8 mouse cellular contexts compared by ENCODE assay signal in genomic region chr5:115275998-115276397, GRCm38 (mm10). TPM values are rescaled to one million over a fixed set of nuclear protein-coding genes. Genes with fewer than 3 reads are reported as not detected.
DNase-seq lines count a peak whose midpoint lies in the region; ATAC-seq and TF ChIP-seq lines count a peak whose summit lies in the region.

No protein-coding gene starts in this region.

- TF ChIP-seq CTCF in liver, adult 2 months (IDR thresholded peaks at IDR 0.05; ENCODE audit: low read depth, low read length) = peak; percentile 68
- peak; percentile 59; the same call in 1 of the 2 replicates for TF ChIP-seq CTCF in thymus, adult 2 months (IDR thresholded peaks at IDR 0.05; ENCODE audit: borderline replicate concordance, control insufficient read depth, extremely low read depth, insufficient read depth, low read length, poor library complexity)

- no peaks in the 10 kb centered on the region for H3K27me3 ChIP-seq in liver, adult 2 months (ENCODE audit: control insufficient read depth, insufficient read depth, low read length)
- H3K27me3 ChIP-seq in liver, embryonic 12.5 days (replicated peaks) = no peaks in the 10 kb centered on the region
- no peaks in the 10 kb centered on the region for H3K27me3 ChIP-seq in liver, embryonic 13.5 days
- H3K27me3 ChIP-seq in thymus, adult 2 months (ENCODE audit: control insufficient read depth, insufficient read depth, low read length) = no peaks in the 10 kb centered on the region
- no peaks in the 10 kb centered on the region for H3K27me3 ChIP-seq in kidney, embryonic 16.5 days (ENCODE audit: insufficient read depth, low read length)

- no peak overlapping the region for H3K4me2 ChIP-seq in liver, embryonic 12.5 days
- no peak overlapping the region for H3K4me2 ChIP-seq in liver, embryonic 13.5 days
- H3K4me2 ChIP-seq in kidney, embryonic 16.5 days (replicated peaks; ENCODE audit: low read depth, low read length) = no peak overlapping the region

- H3K9me3 ChIP-seq in liver, embryonic 12.5 days (replicated peaks) = no peaks in the 10 kb centered on the region; the same call in 1 of the 2 replicates
- no peaks in the 10 kb centered on the region for H3K9me3 ChIP-seq in liver, embryonic 13.5 days (replicated peaks)
- H3K9me3 ChIP-seq in kidney, embryonic 16.5 days (ENCODE audit: low read length) = no peaks in the 10 kb centered on the region

- no peak for ATAC-seq in liver, embryonic 12.5 days
- ATAC-seq in liver, embryonic 13.5 days (ENCODE audit: low read depth) = no peak
- ATAC-seq in kidney, embryonic 16.5 days (ENCODE audit: low FRiP score, low TSS enrichment) = no peak
- ATAC-seq in activated CD4-positive, CD25-positive, alpha-beta regulatory T cell, adult 4 months = no peak

- H3K4me1 ChIP-seq in liver, adult 2 months (ENCODE audit: control insufficient read depth, insufficient read depth, low read length) = peaks cover 7% of the 10 kb centered on the region
- peaks cover 58% of the 10 kb centered on the region for H3K4me1 ChIP-seq in liver, embryonic 12.5 days
- H3K4me1 ChIP-seq in liver, embryonic 13.5 days (replicated peaks) = peaks cover 57% of the 10 kb centered on the region
- peaks cover 12% of the 10 kb centered on the region for H3K4me1 ChIP-seq in thymus, adult 2 months (replicated peaks; ENCODE audit: control insufficient read depth, insufficient read depth, low read length)
- H3K4me1 ChIP-seq in kidney, embryonic 16.5 days (ENCODE audit: insufficient read depth, low read length) = peaks cover 20% of the 10 kb centered on the region

- no peak overlapping the region for H3K27ac ChIP-seq in liver, adult 2 months (replicated peaks; ENCODE audit: insufficient read depth, low read depth, low read length)
- H3K27ac ChIP-seq in liver, embryonic 12.5 days = no peak overlapping the region
- no peak overlapping the region for H3K27ac ChIP-seq in liver, embryonic 13.5 days
- no peak overlapping the region for H3K27ac ChIP-seq in thymus, adult 2 months (ENCODE audit: control insufficient read depth, insufficient read depth, low read length)
- no peak overlapping the region for H3K27ac ChIP-seq in kidney, embryonic 16.5 days (ENCODE audit: low read length)

- H3K4me3 ChIP-seq in liver, adult 2 months (ENCODE audit: insufficient read depth, low read depth, low read length) = no peak overlapping the region
- H3K4me3 ChIP-seq in liver, embryonic 12.5 days = no peak overlapping the region
- H3K4me3 ChIP-seq in liver, embryonic 13.5 days (replicated peaks) = no peak overlapping the region
- H3K4me3 ChIP-seq in thymus, adult 2 months (ENCODE audit: control insufficient read depth, insufficient read depth, low read length) = no peak overlapping the region
- no peak overlapping the region for H3K4me3 ChIP-seq in kidney, embryonic 16.5 days (ENCODE audit: low read length)

- no peak for TF ChIP-seq POLR2A in liver, adult 2 months (IDR thresholded peaks at IDR 0.05; ENCODE audit: extremely low read depth, insufficient read depth, low read length)
- no peak for TF ChIP-seq POLR2A in thymus, adult 2 months (IDR thresholded peaks at IDR 0.05; ENCODE audit: control insufficient read depth, extremely low read depth, insufficient read depth, low read length, poor library complexity)

- WGBS in liver, adult 2 months = 62% methylated on average over 14 of the region's 14 CpGs
- WGBS in liver, embryonic 12.5 days (ENCODE audit: insufficient replicate concordance) = 50% methylated on average over 14 of the region's 14 CpGs
- 53% methylated on average over 14 of the region's 14 CpGs for whole genome bisulfite sequencing in liver, embryonic 13.5 days (ENCODE audit: insufficient replicate concordance)
- whole genome bisulfite sequencing in thymus, adult 2 months = 81% methylated on average over 14 of the region's 14 CpGs
- 39% methylated on average over 14 of the region's 14 CpGs for WGBS in kidney, embryonic 16.5 days

- H3K79me2 ChIP-seq in liver, adult 2 months (ENCODE audit: control insufficient read depth, insufficient read depth, low read length) = peaks cover 23% of the 10 kb centered on the region

- no peaks in the 10 kb centered on the region for H3K36me3 ChIP-seq in liver, adult 2 months (ENCODE audit: control insufficient read depth, insufficient read depth, low read length)
- peaks cover under 1% of the 10 kb centered on the region for H3K36me3 ChIP-seq in liver, embryonic 12.5 days
- H3K36me3 ChIP-seq in liver, embryonic 13.5 days = peaks cover under 1% of the 10 kb centered on the region; the same call in 1 of the 2 replicates
- no peaks in the 10 kb centered on the region for H3K36me3 ChIP-seq in thymus, adult 2 months (ENCODE audit: control insufficient read depth, insufficient read depth, low read length)
- no peaks in the 10 kb centered on the region for H3K36me3 ChIP-seq in kidney, embryonic 16.5 days (ENCODE audit: insufficient read depth, low read length)

- DNase-seq in adrenal gland, postnatal 25 days = peak; percentile 40
- DNase-seq in adrenal gland, adult 8-10 months = no peak
- DNase-seq in liver, adult 2 months (ENCODE audit: extremely low read depth, low read depth, low spot score) = no peak
- peak; percentile 50 for DNase-seq in liver, embryonic 13.5 days
- DNase-seq in thymus, adult 2 months = peak; percentile 41

- H3K9ac ChIP-seq in liver, adult 2 months (ENCODE audit: low read depth, low read length) = no peak overlapping the region
- no peak overlapping the region for H3K9ac ChIP-seq in liver, embryonic 12.5 days
- no peak overlapping the region for H3K9ac ChIP-seq in liver, embryonic 13.5 days
- H3K9ac ChIP-seq in kidney, embryonic 16.5 days (replicated peaks; ENCODE audit: low read length) = no peak overlapping the region

RNA-seq across cellular contexts. Expression of gene Rnf10, which starts 3.3 kb away (rescaled TPM):
- total RNA-seq in adrenal gland, postnatal 25 days (2021) = 269 and 281 TPM in 2 replicates
- 100 to 1,000 TPM; 218 to 258 (median 235) TPM for total RNA-seq in adrenal gland, adult 8-10 months (2022)
- 32.1 and 42.9 TPM in 2 replicates for total RNA-seq in liver, adult 2 months (2014; rRNA removed)
- polyA plus RNA-seq in liver, adult 2 months (2012; rRNA removed) = 79.2 and 81.3 TPM in 2 replicates
- 166 and 172 TPM in 2 replicates for polyA plus RNA-seq in liver, embryonic 12.5 days (2016; fragmentation: Nextera tagmentation; extraction: Ambion mirVana)
- 122 and 126 TPM in 2 replicates for polyA plus RNA-seq in liver, embryonic 13.5 days (2015; fragmentation: Nextera tagmentation; extraction: Ambion mirVana)
- 178 and 224 TPM in 2 replicates for polyA plus RNA-seq in thymus, adult 2 months (2012; rRNA removed)
- polyA plus RNA-seq in kidney, embryonic 16.5 days (2015; fragmentation: Nextera tagmentation; extraction: Ambion mirVana) = 122 and 134 TPM in 2 replicates
- polyA plus RNA-seq in activated CD4-positive, CD25-positive, alpha-beta regulatory T cell, adult 4 months (2017; shearing (Covaris generic)) = 10 to 100 TPM; 30.8 to 33.1 TPM

RNA-seq across cellular contexts. Expression of gene Coq5, which starts 3.5 kb away (rescaled TPM):
- total RNA-seq in adrenal gland, postnatal 25 days (2021) = 51.0 and 53.0 TPM in 2 replicates
- total RNA-seq in adrenal gland, adult 8-10 months (2022) = 10 to 100 TPM; 50.3 to 63.7 (median 60.1) TPM
- total RNA-seq in liver, adult 2 months (2014; rRNA removed) = 20.7 and 24.6 TPM in 2 replicates
- polyA plus RNA-seq in liver, adult 2 months (2012; rRNA removed) = 13.7 and 13.9 TPM in 2 replicates
- polyA plus RNA-seq in liver, embryonic 12.5 days (2016; fragmentation: Nextera tagmentation; extraction: Ambion mirVana) = 43.3 and 46.2 TPM in 2 replicates
- 38.1 and 42.0 TPM in 2 replicates for polyA plus RNA-seq in liver, embryonic 13.5 days (2015; fragmentation: Nextera tagmentation; extraction: Ambion mirVana)
- polyA plus RNA-seq in thymus, adult 2 months (2012; rRNA removed) = 11.6 and 12.5 TPM in 2 replicates
- polyA plus RNA-seq in kidney, embryonic 16.5 days (2015; fragmentation: Nextera tagmentation; extraction: Ambion mirVana) = 54.3 and 55.8 TPM in 2 replicates
- 10 to 100 TPM; 27.2 to 34.4 TPM for polyA plus RNA-seq in activated CD4-positive, CD25-positive, alpha-beta regulatory T cell, adult 4 months (2017; shearing (Covaris generic))

RNA-seq across cellular contexts. Expression of gene Dynll1, which starts 24.8 kb away (rescaled TPM):
- total RNA-seq in adrenal gland, postnatal 25 days (2021) = 243 and 326 TPM in 2 replicates
- total RNA-seq in adrenal gland, adult 8-10 months (2022) = 100 to 1,000 TPM; 140 to 233 (median 156) TPM
- total RNA-seq in liver, adult 2 months (2014; rRNA removed) = 13.1 and 24.1 TPM in 2 replicates
- 24.3 and 25.8 TPM in 2 replicates for polyA plus RNA-seq in liver, adult 2 months (2012; rRNA removed)
- polyA plus RNA-seq in liver, embryonic 12.5 days (2016; fragmentation: Nextera tagmentation; extraction: Ambion mirVana) = 825 and 857 TPM in 2 replicates
- 744 and 768 TPM in 2 replicates for polyA plus RNA-seq in liver, embryonic 13.5 days (2015; fragmentation: Nextera tagmentation; extraction: Ambion mirVana)
- polyA plus RNA-seq in thymus, adult 2 months (2012; rRNA removed) = 407 and 496 TPM in 2 replicates
- polyA plus RNA-seq in kidney, embryonic 16.5 days (2015; fragmentation: Nextera tagmentation; extraction: Ambion mirVana) = 1,559 and 1,634 TPM in 2 replicates
- 100 to 1,000 TPM; 459 to 496 TPM for polyA plus RNA-seq in activated CD4-positive, CD25-positive, alpha-beta regulatory T cell, adult 4 months (2017; shearing (Covaris generic))

RNA-seq across cellular contexts. Expression of gene Pop5, which starts 40.4 kb away (rescaled TPM):
- total RNA-seq in adrenal gland, postnatal 25 days (2021) = 77.2 and 94.0 TPM in 2 replicates
- total RNA-seq in adrenal gland, adult 8-10 months (2022) = 10 to 100 TPM; 75.9 to 87.9 (median 84.9) TPM
- total RNA-seq in liver, adult 2 months (2014; rRNA removed) = 56.2 and 59.2 TPM in 2 replicates
- polyA plus RNA-seq in liver, adult 2 months (2012; rRNA removed) = 70.3 and 91.0 TPM in 2 replicates
- 140 and 143 TPM in 2 replicates for polyA plus RNA-seq in liver, embryonic 12.5 days (2016; fragmentation: Nextera tagmentation; extraction: Ambion mirVana)
- 120 and 127 TPM in 2 replicates for polyA plus RNA-seq in liver, embryonic 13.5 days (2015; fragmentation: Nextera tagmentation; extraction: Ambion mirVana)
- 166 and 189 TPM in 2 replicates for polyA plus RNA-seq in thymus, adult 2 months (2012; rRNA removed)
- 129 and 135 TPM in 2 replicates for polyA plus RNA-seq in kidney, embryonic 16.5 days (2015; fragmentation: Nextera tagmentation; extraction: Ambion mirVana)
- polyA plus RNA-seq in activated CD4-positive, CD25-positive, alpha-beta regulatory T cell, adult 4 months (2017; shearing (Covaris generic)) = 100 to 1,000 TPM; 122 to 135 TPM

RNA-seq across cellular contexts. Expression of gene Srsf9, which starts 51.0 kb away (rescaled TPM):
- 74.5 and 77.0 TPM in 2 replicates for total RNA-seq in adrenal gland, postnatal 25 days (2021)
- total RNA-seq in adrenal gland, adult 8-10 months (2022) = 10 to 100 TPM; 68.1 to 89.3 (median 75.9) TPM
- 17.0 and 21.7 TPM in 2 replicates for total RNA-seq in liver, adult 2 months (2014; rRNA removed)
- 25.2 and 25.3 TPM in 2 replicates for polyA plus RNA-seq in liver, adult 2 months (2012; rRNA removed)
- 195 and 200 TPM in 2 replicates for polyA plus RNA-seq in liver, embryonic 12.5 days (2016; fragmentation: Nextera tagmentation; extraction: Ambion mirVana)
- polyA plus RNA-seq in liver, embryonic 13.5 days (2015; fragmentation: Nextera tagmentation; extraction: Ambion mirVana) = 130 and 143 TPM in 2 replicates
- 67.6 and 92.9 TPM in 2 replicates for polyA plus RNA-seq in thymus, adult 2 months (2012; rRNA removed)
- 208 and 258 TPM in 2 replicates for polyA plus RNA-seq in kidney, embryonic 16.5 days (2015; fragmentation: Nextera tagmentation; extraction: Ambion mirVana)
- polyA plus RNA-seq in activated CD4-positive, CD25-positive, alpha-beta regulatory T cell, adult 4 months (2017; shearing (Covaris generic)) = 10 to 100 TPM; 17.9 to 23.8 TPM

Comparison
In these comparisons a context has a peak if more than half of its experiments do, and no peak if none do; other contexts are left out.
1. DNase-seq: peak in adrenal gland, postnatal 25 days (single experiment), liver, embryonic 13.5 days (single experiment) and thymus, adult 2 months (single experiment); none in adrenal gland, adult 8-10 months (single experiment) and liver, adult 2 months (single experiment).
2. RNA of gene Dynll1, which starts 24.8 kb away (polyA plus RNA-seq): 1,559 to 1,634 TPM in kidney, embryonic 16.5 days, 825 to 857 TPM in liver, embryonic 12.5 days, 744 to 768 TPM in liver, embryonic 13.5 days, 459 to 496 TPM in activated CD4-positive, CD25-positive, alpha-beta regulatory T cell, adult 4 months and 407 to 496 TPM in thymus, adult 2 months; 24.3 to 25.8 TPM in liver, adult 2 months; every median in the first group is over 10 times any median in the second.